Mouse (Mus musculus) limb, embryonic 15.5 days (tissue): Measurements from ENCODE around the gene Nfkbia. TPM values are rescaled to one million over a fixed set of nuclear protein-coding genes. Genes with fewer than 3 reads are reported as not detected.

Experiments used
- ATAC-seq: fragments of 200-750 bp; cut with Nextera tagmentation; 2 replicates; pipeline ENCODE4 v1.8.0; 2017; ENCODE audit warnings: low read depth, moderate TSS enrichment; ENCODE audit not compliant: insufficient number of reproducible peaks, low FRiP score, low TSS enrichment
- H3K27ac ChIP-seq: fragments of 300-500 bp; sonication (generic); 2 replicates; pipeline ENCODE4 v1.5.1; 2015; ENCODE audit warnings: moderate library complexity, mild to moderate bottlenecking, inconsistent platforms
- H3K27me3 ChIP-seq: fragments of 300-500 bp; sonication (generic); 2 replicates; pipeline ENCODE4 v1.6.1; 2015; ENCODE audit warnings: inconsistent platforms
- H3K36me3 ChIP-seq: fragments of 300-500 bp; sonication (generic); 2 replicates; pipeline ENCODE4 v1.6.1; 2015; ENCODE audit warnings: inconsistent platforms
- H3K4me1 ChIP-seq: fragments of 300-500 bp; sonication (generic); 2 replicates; pipeline ENCODE4 v1.6.1; 2015; ENCODE audit warnings: inconsistent platforms
- H3K4me2 ChIP-seq: fragments of 300-500 bp; sonication (generic); 2 replicates; pipeline ENCODE4 v1.6.1; 2015; ENCODE audit warnings: mild to moderate bottlenecking, inconsistent platforms
- H3K4me3 ChIP-seq: fragments of 300-500 bp; sonication (generic); 2 replicates; pipeline ENCODE4 v1.5.1; 2015; ENCODE audit warnings: mild to moderate bottlenecking, inconsistent platforms
- H3K9ac ChIP-seq: fragments of 300-500 bp; sonication (generic); 2 replicates; pipeline ENCODE4 v1.6.1; 2015; ENCODE audit warnings: inconsistent platforms
- H3K9me3 ChIP-seq: fragments of 300-500 bp; sonication (generic); 2 replicates; pipeline ENCODE4 v1.6.1; 2016; ENCODE audit warnings: inconsistent platforms
- WGBS: fragments of 180-500 bp; shearing (Covaris S2); methylation state at CpG from one replicate; pipeline ENCODE4 v1.1.7; 2015; 5-methylcytosine and 5-hydroxymethylcytosine counted together
- polyA plus RNA-seq: library from polyadenylated mRNA; unstranded; fragments of >200 nt; fragmentation: Nextera tagmentation; extraction: Ambion mirVana; gene quantifications from 2 replicates; pipeline ENCODE4 v1.2.1, GENCODE M21; 2015

Nfkbia gene
- polyA plus RNA-seq, 1 experiment from 2014 or later, result 139 TPM

GRCm38 (mm10) chr12:55473250-55474208 lies 18.9 kb downstream of the Nfkbia start:
- Histone ChIP-seq H3K27me3 (no peaks in the 10 kb centered on the region), H3K27ac (peak overlapping the region; percentile 18; the same call in 1 of the 2 replicates)
- WGBS, result 30% methylated on average over 8 of the region's 8 CpGs

GRCm38 (mm10) chr12:55471344-55471743 lies 21.1 kb downstream of the Nfkbia start:
- H3K9me3 ChIP-seq, result no peaks in the 10 kb centered on the region
- WGBS, result 77% methylated on average over 9 of the region's 9 CpGs

More at GRCm38 (mm10) chr12:55473250-55474208, 18.9 kb downstream of the Nfkbia start:
- no peaks in the 10 kb centered on the region for H3K36me3 ChIP-seq
- H3K4me3 ChIP-seq, result no peak overlapping the region
- no peak overlapping the region for H3K9ac ChIP-seq
- ATAC-seq, result no peak
- no peak overlapping the region for H3K4me2 ChIP-seq
- H3K9me3 ChIP-seq, result no peaks in the 10 kb centered on the region
- H3K4me1 ChIP-seq, result peaks cover 5% of the 10 kb centered on the region

GRCm38 (mm10) chr12:55470442-55470841 lies 22.0 kb downstream of the Nfkbia start:
- 41% methylated on average over 5 of the region's 5 CpGs for WGBS
- Histone ChIP-seq H3K4me2 (no peak overlapping the region), H3K9ac (no peak overlapping the region), H3K4me1 (peaks cover 19% of the 10 kb centered on the region), H3K9me3 (no peaks in the 10 kb centered on the region), H3K36me3 (no peaks in the 10 kb centered on the region), H3K27me3 (no peaks in the 10 kb centered on the region), H3K4me3 (no peak overlapping the region), H3K27ac (no peak overlapping the region)
- ATAC-seq, result no peak

More at GRCm38 (mm10) chr12:55471344-55471743, 21.1 kb downstream of the Nfkbia start:
- H3K4me1 ChIP-seq, result peaks cover 11% of the 10 kb centered on the region
- H3K36me3 ChIP-seq, result no peaks in the 10 kb centered on the region
- H3K27ac ChIP-seq, result no peak overlapping the region
- H3K4me3 ChIP-seq, result no peak overlapping the region
- no peak overlapping the region for H3K4me2 ChIP-seq
- ATAC-seq, result no peak
- H3K27me3 ChIP-seq, result no peaks in the 10 kb centered on the region
- H3K9ac ChIP-seq, result no peak overlapping the region

GRCm38 (mm10) chr12:55467331-55468180 lies 24.9 kb downstream of the Nfkbia start:
- Histone ChIP-seq H3K9ac (no peak overlapping the region), H3K9me3 (no peaks in the 10 kb centered on the region), H3K36me3 (no peaks in the 10 kb centered on the region), H3K27me3 (no peaks in the 10 kb centered on the region), H3K27ac (no peak overlapping the region), H3K4me2 (no peak overlapping the region), H3K4me1 (peaks cover 40% of the 10 kb centered on the region), H3K4me3 (no peak overlapping the region)
- WGBS, result 72% methylated on average over 10 of the region's 10 CpGs
- ATAC-seq, result no peak

GRCm38 (mm10) chr12:55466816-55467215 lies 25.6 kb downstream of the Nfkbia start:
- WGBS, result 71% methylated on average over 5 of the region's 5 CpGs
- peaks cover 48% of the 10 kb centered on the region for H3K4me1 ChIP-seq
- no peaks in the 10 kb centered on the region for H3K36me3 ChIP-seq
- no peak overlapping the region for H3K27ac ChIP-seq
- H3K4me2 ChIP-seq, result no peak overlapping the region
- no peak overlapping the region for H3K9ac ChIP-seq
- H3K27me3 ChIP-seq, result no peaks in the 10 kb centered on the region
- no peaks in the 10 kb centered on the region for H3K9me3 ChIP-seq
- no peak for ATAC-seq
- no peak overlapping the region for H3K4me3 ChIP-seq

- Histone ChIP-seq H3K4me1 (peaks cover 54% of the 10 kb centered on the region), H3K27ac (0 out of 2 replicates have a peak overlapping the region, but pooled peaks have one; percentile 5)
- WGBS, result 69% methylated on average over 7 of the region's 7 CpGs
These were observed 26.3 kb downstream of the Nfkbia start for GRCm38 (mm10) chr12:55466088-55466701.

GRCm38 (mm10) chr12:55465401-55465983 lies 27.0 kb downstream of the Nfkbia start:
- Histone ChIP-seq H3K27ac (peak overlapping the region; percentile 80; the same call in 1 of the 2 replicates), H3K9ac (no peak overlapping the region), H3K36me3 (no peaks in the 10 kb centered on the region), H3K4me2 (peak overlapping the region; percentile 3; the same call in 1 of the 2 replicates), H3K27me3 (no peaks in the 10 kb centered on the region), H3K9me3 (no peaks in the 10 kb centered on the region), H3K4me3 (no peak overlapping the region), H3K4me1 (peaks cover 60% of the 10 kb centered on the region)
- no peak for ATAC-seq
- WGBS, result 69% methylated on average over 17 of the region's 17 CpGs

More at GRCm38 (mm10) chr12:55466088-55466701, 26.3 kb downstream of the Nfkbia start:
- H3K4me2 ChIP-seq, result no peak overlapping the region
- no peaks in the 10 kb centered on the region for H3K9me3 ChIP-seq
- ATAC-seq, result no peak; the same call in 1 of the 2 replicates
- no peak overlapping the region for H3K4me3 ChIP-seq
- H3K9ac ChIP-seq, result no peak overlapping the region
- no peaks in the 10 kb centered on the region for H3K36me3 ChIP-seq
- H3K27me3 ChIP-seq, result no peaks in the 10 kb centered on the region

GRCm38 (mm10) chr12:55464846-55465361 lies 27.5 kb downstream of the Nfkbia start:
- Histone ChIP-seq H3K9ac (no peak overlapping the region), H3K9me3 (no peaks in the 10 kb centered on the region), H3K27ac (peak overlapping the region; percentile 80), H3K36me3 (no peaks in the 10 kb centered on the region), H3K4me3 (no peak overlapping the region), H3K27me3 (no peaks in the 10 kb centered on the region), H3K4me2 (peak overlapping the region; percentile 3; the same call in 1 of the 2 replicates), H3K4me1 (peaks cover 60% of the 10 kb centered on the region)
- WGBS, result 39% methylated on average over 13 of the region's 14 CpGs
- no peak for ATAC-seq

GRCm38 (mm10) chr12:55463992-55464845 lies 28.2 kb downstream of the Nfkbia start:
- ATAC-seq, result 0 out of 2 replicates have a peak, but pooled peaks have one; percentile 30
- no peak overlapping the region for H3K9ac ChIP-seq
- H3K4me3 ChIP-seq, result no peak overlapping the region
- no peaks in the 10 kb centered on the region for H3K9me3 ChIP-seq
- H3K36me3 ChIP-seq, result no peaks in the 10 kb centered on the region
- 15% methylated on average over 16 of the region's 16 CpGs for WGBS
- H3K27me3 ChIP-seq, result no peaks in the 10 kb centered on the region
- H3K4me1 ChIP-seq, result peaks cover 60% of the 10 kb centered on the region
- H3K27ac ChIP-seq, result peak overlapping the region; percentile 80
- H3K4me2 ChIP-seq, result peak overlapping the region; percentile 13; the same call in 1 of the 2 replicates

GRCm38 (mm10) chr12:55463087-55463486 lies 29.4 kb downstream of the Nfkbia start:
- no peak for ATAC-seq
- Histone ChIP-seq H3K4me3 (no peak overlapping the region), H3K36me3 (no peaks in the 10 kb centered on the region), H3K4me1 (peaks cover 68% of the 10 kb centered on the region), H3K9me3 (no peaks in the 10 kb centered on the region), H3K27ac (peak overlapping the region; percentile 83), H3K9ac (no peak overlapping the region), H3K4me2 (no peak overlapping the region), H3K27me3 (no peaks in the 10 kb centered on the region)
- 58% methylated on average over 5 of the region's 5 CpGs for WGBS
